Comparison of ENCODE assay signal across 8 mouse cellular contexts in the genomic region with DNA sequence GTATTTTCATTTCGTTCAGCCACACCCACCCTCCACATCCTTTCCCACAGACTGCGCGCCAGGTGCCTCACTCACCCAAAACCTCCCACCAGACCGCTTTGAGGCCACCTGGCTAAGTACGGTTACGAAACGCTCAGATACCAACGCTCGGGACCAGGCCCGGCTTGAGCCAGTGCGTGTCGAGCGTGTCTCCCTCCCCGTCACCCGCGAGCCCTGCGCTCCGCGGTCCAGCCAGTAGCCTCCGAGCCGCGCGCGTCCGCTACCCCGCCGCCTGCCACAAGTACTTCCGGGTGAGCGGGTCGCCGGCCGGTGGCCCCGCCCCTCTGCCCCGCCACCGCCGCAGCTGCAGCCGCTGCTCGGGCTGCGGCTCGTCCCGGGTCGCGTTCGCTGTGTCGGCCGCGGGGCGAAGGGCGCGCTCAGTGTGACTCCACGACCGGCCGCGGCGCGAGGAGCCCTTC. TPM values are rescaled to one million over a fixed set of nuclear protein-coding genes. Genes with fewer than 3 reads are reported as not detected.
DNase-seq lines count a peak whose midpoint lies in the region; ATAC-seq and TF ChIP-seq lines count a peak whose summit lies in the region.

No protein-coding gene starts in this region.

- TF ChIP-seq EP300 in heart, postnatal 0 days (IDR thresholded peaks at IDR 0.05; ENCODE audit: low read depth), result no peak

- H3K9me3 ChIP-seq in E14TG2a.4 (ENCODE audit: low read length), result no peaks in the 10 kb centered on the region
- no peaks in the 10 kb centered on the region for H3K9me3 ChIP-seq in forebrain, embryonic 12.5 days
- H3K9me3 ChIP-seq in heart, postnatal 0 days (replicated peaks; ENCODE audit: control insufficient read depth, low read length), result no peaks in the 10 kb centered on the region

- H3K4me3 ChIP-seq in E14TG2a.4 (replicated peaks; ENCODE audit: low read length), result peak overlapping the region; percentile 95
- peak overlapping the region; percentile 97 for H3K4me3 ChIP-seq in forebrain, embryonic 12.5 days (replicated peaks)
- H3K4me3 ChIP-seq in heart, postnatal 0 days (ENCODE audit: low read depth, low read length), result peak overlapping the region; percentile 80
- H3K4me3 ChIP-seq in lung, adult 2 months (replicated peaks; ENCODE audit: extremely low read depth, low read depth, low read length), result peak overlapping the region; percentile 80
- peak overlapping the region; percentile 75 for H3K4me3 ChIP-seq in olfactory bulb, adult 2 months (ENCODE audit: insufficient read depth, low read depth, low read length)
- H3K4me3 ChIP-seq in thymus, adult 2 months (ENCODE audit: control insufficient read depth, insufficient read depth, low read length), result peak overlapping the region; percentile 59

- no peak for TF ChIP-seq CTCF in E14TG2a.4 (conservative IDR thresholded peaks at IDR 0.05; ENCODE audit: low read length)
- TF ChIP-seq CTCF in heart, postnatal 0 days (IDR thresholded peaks at IDR 0.05; ENCODE audit: low read depth), result no peak
- no peak for TF ChIP-seq CTCF in lung, adult 2 months (IDR thresholded peaks at IDR 0.05; ENCODE audit: insufficient read depth, low read length)
- no peak for TF ChIP-seq CTCF in olfactory bulb, adult 2 months (IDR thresholded peaks at IDR 0.05; ENCODE audit: insufficient read depth, low read depth, low read length)
- TF ChIP-seq CTCF in thymus, adult 2 months (IDR thresholded peaks at IDR 0.05; ENCODE audit: borderline replicate concordance, control insufficient read depth, extremely low read depth, insufficient read depth, low read length, poor library complexity), result no peak

- peak overlapping the region; percentile 75 for H3K4me2 ChIP-seq in forebrain, embryonic 12.5 days
- H3K4me2 ChIP-seq in heart, postnatal 0 days (ENCODE audit: low read depth, low read length), result peak overlapping the region; percentile 89

- H3K4me1 ChIP-seq in E14TG2a.4 (replicated peaks; ENCODE audit: low read depth, low read length), result peaks cover 19% of the 10 kb centered on the region
- H3K4me1 ChIP-seq in forebrain, embryonic 12.5 days, result peaks cover 28% of the 10 kb centered on the region
- H3K4me1 ChIP-seq in heart, postnatal 0 days (ENCODE audit: control insufficient read depth, insufficient read depth), result peaks cover 40% of the 10 kb centered on the region
- H3K4me1 ChIP-seq in lung, adult 2 months (ENCODE audit: control insufficient read depth, insufficient read depth, low read length), result peaks cover 4% of the 10 kb centered on the region
- peaks cover 5% of the 10 kb centered on the region for H3K4me1 ChIP-seq in olfactory bulb, adult 2 months (ENCODE audit: control insufficient read depth, insufficient read depth, low read length)
- peaks cover 9% of the 10 kb centered on the region for H3K4me1 ChIP-seq in thymus, adult 2 months (replicated peaks; ENCODE audit: control insufficient read depth, insufficient read depth, low read length)

- peak; percentile 74; the same call in 1 of the 2 replicates for TF ChIP-seq POLR2A in lung, adult 2 months (IDR thresholded peaks at IDR 0.05; ENCODE audit: borderline replicate concordance, extremely low read depth, low read depth, low read length)
- TF ChIP-seq POLR2A in olfactory bulb, adult 2 months (IDR thresholded peaks at IDR 0.05; ENCODE audit: insufficient read depth, low read depth, low read length), result peak; percentile 61
- peak; percentile 60; the same call in 1 of the 2 replicates for TF ChIP-seq POLR2A in thymus, adult 2 months (IDR thresholded peaks at IDR 0.05; ENCODE audit: control insufficient read depth, extremely low read depth, insufficient read depth, low read length, poor library complexity)

- peak overlapping the region; percentile 91 for H3K9ac ChIP-seq in forebrain, embryonic 12.5 days
- peak overlapping the region; percentile 92 for H3K9ac ChIP-seq in heart, postnatal 0 days (replicated peaks; ENCODE audit: low read depth, low read length)

- peak; percentile 97 for ATAC-seq in forebrain, embryonic 12.5 days (ENCODE audit: low FRiP score)
- peak; percentile 88 for ATAC-seq in heart, postnatal 0 days (ENCODE audit: insufficient read depth, low read depth)

- under 1% methylated on average over 56 of the region's 56 CpGs for WGBS in forebrain, embryonic 12.5 days
- WGBS in heart, postnatal 0 days, result under 1% methylated on average over 56 of the region's 56 CpGs
- WGBS in lung, adult 2 months, result under 1% methylated on average over 56 of the region's 56 CpGs
- WGBS in olfactory bulb, adult 2 months, result under 1% methylated on average over 56 of the region's 56 CpGs
- under 1% methylated on average over 56 of the region's 56 CpGs for WGBS in thymus, adult 2 months

- H3K27ac ChIP-seq in forebrain, embryonic 12.5 days, result peak overlapping the region; percentile 85
- peak overlapping the region; percentile 95 for H3K27ac ChIP-seq in heart, postnatal 0 days (ENCODE audit: low read depth)
- H3K27ac ChIP-seq in olfactory bulb, adult 2 months (ENCODE audit: insufficient read depth, low read depth, low read length), result no peak overlapping the region; the same call in 1 of the 2 replicates
- H3K27ac ChIP-seq in thymus, adult 2 months (ENCODE audit: control insufficient read depth, insufficient read depth, low read length), result no peak overlapping the region

- no peaks in the 10 kb centered on the region for H3K27me3 ChIP-seq in E14TG2a.4 (ENCODE audit: insufficient read depth, low read length)
- no peaks in the 10 kb centered on the region for H3K27me3 ChIP-seq in forebrain, embryonic 12.5 days
- no peaks in the 10 kb centered on the region for H3K27me3 ChIP-seq in heart, postnatal 0 days (ENCODE audit: control insufficient read depth, insufficient read depth, low read length)
- H3K27me3 ChIP-seq in thymus, adult 2 months (ENCODE audit: control insufficient read depth, insufficient read depth, low read length), result no peaks in the 10 kb centered on the region

- peak; percentile 49 for DNase-seq in c-Kit-positive CD71-positive TER-119-negative erythroid progenitor cells, embryonic 14.5 days (ENCODE audit: low read depth)
- DNase-seq in heart, postnatal 0 days (ENCODE audit: low spot score), result peak; percentile 75
- peak; percentile 90 to 94 for DNase-seq in kidney, postnatal 4 days
- DNase-seq in lung, adult 2 months, result peak; percentile 90
- peak; percentile 87 for DNase-seq in thymus, adult 2 months

- H3K36me3 ChIP-seq in E14TG2a.4 (ENCODE audit: insufficient read depth, low read length), result peaks cover 14% of the 10 kb centered on the region
- H3K36me3 ChIP-seq in forebrain, embryonic 12.5 days (replicated peaks), result no peaks in the 10 kb centered on the region
- H3K36me3 ChIP-seq in heart, postnatal 0 days (replicated peaks; ENCODE audit: control insufficient read depth, insufficient read depth, low read length), result no peaks in the 10 kb centered on the region
- no peaks in the 10 kb centered on the region for H3K36me3 ChIP-seq in thymus, adult 2 months (ENCODE audit: control insufficient read depth, insufficient read depth, low read length)

RNA-seq across cellular contexts. Expression of a gene that starts 0.4 kb away (rescaled TPM):
- polyA plus RNA-seq in forebrain, embryonic 12.5 days (2016; fragmentation: Nextera tagmentation; extraction: Ambion mirVana), result 48.8 and 52.8 TPM in 2 replicates
- total RNA-seq in heart, postnatal 0 days (2014; rRNA removed; ENCODE audit: low replicate concordance), result 82.4 and 86.6 TPM in 2 replicates
- polyA plus RNA-seq in heart, postnatal 0 days (2015; fragmentation: Nextera tagmentation; extraction: Ambion mirVana), result 62.6 and 73.9 TPM in 2 replicates
- polyA plus RNA-seq in lung, adult 2 months (2012; rRNA removed), result 19.8 and 22.3 TPM in 2 replicates
- not detected in 2 replicates for polyA plus RNA-seq in olfactory bulb, adult 2 months (2012; ENCODE audit: insufficient read depth, insufficient read length, low replicate concordance, missing spikeins)
- 8.4 TPM in 2 replicates for polyA plus RNA-seq in thymus, adult 2 months (2012; rRNA removed)

Comparison
In these comparisons a context has a peak if more than half of its experiments do, and no peak if none do; other contexts are left out.
1. H3K27ac ChIP-seq: peak in forebrain, embryonic 12.5 days (single experiment) and heart, postnatal 0 days (single experiment); none in olfactory bulb, adult 2 months (single experiment) and thymus, adult 2 months (single experiment).
2. Peak in every context shown above with its lines, with median percentiles within 50 percentile points of each other: H3K4me3 ChIP-seq, DNase-seq and POLR2A ChIP-seq.